Comparison of ENCODE assay signal across 25 mouse cellular contexts in the genomic region with DNA sequence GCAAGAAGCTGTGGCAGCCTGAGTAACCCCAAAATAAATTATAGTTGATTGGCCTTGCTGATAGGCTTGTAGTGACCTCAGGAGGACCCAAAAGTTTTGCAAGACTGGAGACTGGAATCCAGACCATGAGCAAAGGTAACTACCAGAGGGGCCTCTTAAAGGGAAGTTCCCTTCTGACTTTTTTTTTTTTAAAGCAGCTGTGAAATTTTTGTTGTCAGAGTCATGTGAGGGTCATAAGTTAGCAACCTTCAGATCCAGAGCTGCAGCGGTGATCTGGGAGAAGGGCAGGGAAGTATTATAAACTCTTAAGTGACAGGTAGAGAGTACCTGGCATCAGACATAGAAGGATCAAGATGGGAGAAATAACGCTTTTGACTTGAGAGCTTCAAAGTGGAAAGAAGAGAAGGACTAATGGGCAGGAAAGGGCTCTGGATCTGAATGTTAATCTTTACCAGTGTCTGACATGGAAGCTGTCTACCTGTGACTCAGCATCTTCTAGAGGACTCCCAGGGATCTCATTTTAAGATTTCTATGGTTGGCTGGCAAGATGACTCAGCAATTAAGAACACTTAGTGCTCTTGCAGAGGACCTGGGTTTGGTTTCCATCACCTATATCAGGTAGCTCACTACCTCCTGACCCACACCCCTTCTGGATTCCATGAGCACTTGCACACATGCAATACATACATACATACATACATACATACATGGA. TPM values are rescaled to one million over a fixed set of nuclear protein-coding genes. Genes with fewer than 3 reads are reported as not detected.
A peak's percentile ranks its signal among the peaks of the same experiment; 100 is the strongest.
DNase-seq lines count a peak whose midpoint lies in the region; ATAC-seq and TF ChIP-seq lines count a peak whose summit lies in the region.
"Had no signal": no experiment of that assay in that cellular context is flagged by ENCODE, and none has a peak within 500 bp of the region (broad histone marks: within the 10 kb centered on the region; RNA-seq: fewer than 3 reads in every experiment).

No protein-coding gene starts in this region.

- H3K27me3 ChIP-seq in liver, embryonic 14.5 days (ENCODE audit: control insufficient read depth, insufficient read depth, low read length), result no peaks in the 10 kb centered on the region
- H3K27me3 ChIP-seq in liver, embryonic 12.5 days (replicated peaks), result 0 out of 2 replicates have a peak, but pooled peaks cover 2% of the 10 kb centered on the region
- H3K27me3 ChIP-seq: embryonic facial prominence, embryonic 13.5 days; limb, embryonic 13.5 days had no signal

- H3K36me3 ChIP-seq in liver, embryonic 14.5 days (replicated peaks; ENCODE audit: control insufficient read depth, insufficient read depth, low read depth), result no peaks in the 10 kb centered on the region
- no peaks in the 10 kb centered on the region for H3K36me3 ChIP-seq in liver, embryonic 12.5 days
- H3K36me3 ChIP-seq in ES-E14 (ENCODE audit: control insufficient read depth, insufficient read depth, low read length, poor library complexity, severe bottlenecking), result no peaks in the 10 kb centered on the region
- H3K36me3 ChIP-seq: embryonic facial prominence, embryonic 13.5 days; heart, embryonic 10.5 days; limb, embryonic 13.5 days; midbrain, embryonic 10.5 days had no signal

- 64% methylated on average over 2 of the region's 2 CpGs for WGBS in liver, embryonic 14.5 days (ENCODE audit: insufficient replicate concordance)
- WGBS in liver, embryonic 12.5 days (ENCODE audit: insufficient replicate concordance), result 68% methylated on average over 2 of the region's 2 CpGs

- H3K9me3 ChIP-seq in liver, embryonic 14.5 days (ENCODE audit: control insufficient read depth, low read length), result no peaks in the 10 kb centered on the region
- H3K9me3 ChIP-seq in liver, embryonic 12.5 days (replicated peaks), result no peaks in the 10 kb centered on the region
- H3K9me3 ChIP-seq in ES-E14 (ENCODE audit: control insufficient read depth, insufficient read depth, low read depth, low read length), result no peaks in the 10 kb centered on the region
- H3K9me3 ChIP-seq: embryonic facial prominence, embryonic 13.5 days; heart, embryonic 10.5 days; limb, embryonic 13.5 days; midbrain, embryonic 10.5 days had no signal

- no peak overlapping the region for H3K9ac ChIP-seq in liver, embryonic 14.5 days (replicated peaks)
- no peak overlapping the region for H3K9ac ChIP-seq in liver, embryonic 12.5 days
- no peak overlapping the region for H3K9ac ChIP-seq in ES-E14 (ENCODE audit: insufficient read depth, low read depth, low read length, poor library complexity, severe bottlenecking)
- H3K9ac ChIP-seq: embryonic facial prominence, embryonic 13.5 days; limb, embryonic 13.5 days; lung, embryonic 14.5 days had no signal

- no peak for ATAC-seq in liver, embryonic 14.5 days (ENCODE audit: insufficient read depth)
- no peak for ATAC-seq in liver, embryonic 12.5 days
- ATAC-seq: forebrain, embryonic 14.5 days; hindbrain, postnatal 0 days; midbrain, embryonic 16.5 days had no signal

- no peak overlapping the region for H3K27ac ChIP-seq in liver, embryonic 14.5 days
- H3K27ac ChIP-seq in liver, embryonic 12.5 days, result no peak overlapping the region
- no peak overlapping the region for H3K27ac ChIP-seq in ES-E14 (ENCODE audit: insufficient read depth, low read depth, low read length, poor library complexity, severe bottlenecking)
- H3K27ac ChIP-seq: embryonic facial prominence, embryonic 13.5 days; gastrocnemius, adult 2 months; heart, embryonic 10.5 days; hindbrain, postnatal 0 days; limb, embryonic 13.5 days; midbrain, embryonic 10.5 days had no signal

- H3K4me2 ChIP-seq in liver, embryonic 14.5 days (ENCODE audit: low read depth), result no peak overlapping the region
- no peak overlapping the region for H3K4me2 ChIP-seq in liver, embryonic 12.5 days
- H3K4me2 ChIP-seq: embryonic facial prominence, embryonic 13.5 days; limb, embryonic 13.5 days; lung, embryonic 14.5 days had no signal

- TF ChIP-seq CTCF in liver, embryonic 14.5 days (IDR thresholded peaks at IDR 0.05; ENCODE audit: low read depth), result no peak

- in situ Hi-C loops in ES-E14 (cut with MboI; ENCODE audit: low sequenced_read_pairs in 2 of 2, unreplicated experiment in 2 of 2), result no loop called here

- TF ChIP-seq EP300 in liver, embryonic 14.5 days (IDR thresholded peaks at IDR 0.05; ENCODE audit: low read depth), result no peak

- H3K4me3 ChIP-seq in liver, embryonic 14.5 days (ENCODE audit: insufficient read depth in 1 of 2, low read depth in 2 of 2, low read length in 2 of 2), result no peak overlapping the region
- H3K4me3 ChIP-seq in liver, embryonic 12.5 days, result no peak overlapping the region
- H3K4me3 ChIP-seq in ES-E14 (ENCODE audit: insufficient read depth in 1 of 2, low read depth in 1 of 2, low read length in 2 of 2, poor library complexity in 1 of 2, severe bottlenecking in 1 of 2), result no peak overlapping the region
- H3K4me3 ChIP-seq: embryonic facial prominence, embryonic 13.5 days; erythroblast, embryonic 14.5 days; gastrocnemius, adult 2 months; heart, embryonic 10.5 days; limb, embryonic 13.5 days; midbrain, embryonic 10.5 days had no signal

- H3K4me1 ChIP-seq in liver, embryonic 14.5 days (replicated peaks; ENCODE audit: control insufficient read depth in 2 of 2, insufficient read depth in 2 of 2, low read length in 1 of 2), result peaks cover 9 to 21% of the 10 kb centered on the region in 2 experiments
- peaks cover 37% of the 10 kb centered on the region for H3K4me1 ChIP-seq in liver, embryonic 12.5 days
- H3K4me1 ChIP-seq in ES-E14 (ENCODE audit: control insufficient read depth in 2 of 2, insufficient read depth in 2 of 2, low read length in 2 of 2, poor library complexity in 1 of 2), result peaks cover 0 to 3% of the 10 kb centered on the region in 2 experiments; a peak in 1 of 4 replicates
- H3K4me1 ChIP-seq: limb, embryonic 13.5 days had no signal

- DNase-seq in liver, embryonic 14.5 days (ENCODE audit: low read depth in 3 of 3, low spot score in 3 of 3), result peak in 2 of 3 experiments; percentile 35 to 51
- no peak for DNase-seq in ES-E14 (ENCODE audit: low read depth, low spot score)
- peak; percentile 45 for DNase-seq in c-Kit-negative CD71-positive TER-119-positive erythroid progenitor cells, embryonic 14.5 days (ENCODE audit: low read depth, low spot score)
- DNase-seq in right cerebral cortex, postnatal 14 days, result no peak
- no peak for DNase-seq in thymus, postnatal 14 days
- no peak for DNase-seq in right cerebral cortex, postnatal 10 days (ENCODE audit: low spot score in 2 of 2)
- DNase-seq: adrenal gland, adult 8-10 months; cerebellum, adult 8-10 months; cerebellum, postnatal 36 days; embryo, embryonic 11 days; gastrocnemius, adult 2 months; kidney, adult 11 months; layer of hippocampus, adult 9-11 months; lung, embryonic 14.5 days; lung, postnatal 4 days had no signal

TF ChIP-seq in ES-E14, 5 proteins besides CTCF, POLR2A, EP300 and RAD21:
- TF ChIP-seq ZC3H11A (IDR thresholded peaks at IDR 0.05; ENCODE audit: borderline replicate concordance, low read depth, low read length), result no peak
- TF ChIP-seq ZNF384 (IDR thresholded peaks at IDR 0.05; ENCODE audit: low read depth, low read length), result no peak
- no peak for TF ChIP-seq HCFC1 (IDR thresholded peaks at IDR 0.05; ENCODE audit: borderline replicate concordance, insufficient read depth, low read length)
- TF ChIP-seq CHD2 (IDR thresholded peaks at IDR 0.05; ENCODE audit: low read depth, low read length), result no peak
- TF ChIP-seq MAFK (IDR thresholded peaks at IDR 0.05; ENCODE audit: insufficient read depth, low read depth, low read length), result peak; percentile 75

RNA-seq across cellular contexts. Expression of a gene that starts 2.4 kb away (rescaled TPM):
- polyA plus RNA-seq in liver, embryonic 14.5 days (2012; rRNA removed), result 11.7 and 11.9 TPM in 2 replicates
- polyA plus RNA-seq in liver, embryonic 14.5 days (2014; fragmentation: Nextera tagmentation; extraction: Ambion mirVana), result 17.3 and 17.7 TPM in 2 replicates
- 16.2 and 16.6 TPM in 2 replicates for polyA plus RNA-seq in liver, embryonic 12.5 days (2016; fragmentation: Nextera tagmentation; extraction: Ambion mirVana)
- total RNA-seq in ES-E14 (2012; rRNA removed), result 4.1 and 4.3 TPM in 2 replicates

RNA-seq across cellular contexts. Expression of a gene that starts 29.3 kb away (rescaled TPM):
- polyA plus RNA-seq in liver, embryonic 14.5 days (2012; rRNA removed), result 124 and 152 TPM in 2 replicates
- 275 and 312 TPM in 2 replicates for polyA plus RNA-seq in liver, embryonic 14.5 days (2014; fragmentation: Nextera tagmentation; extraction: Ambion mirVana)
- 228 and 237 TPM in 2 replicates for polyA plus RNA-seq in liver, embryonic 12.5 days (2016; fragmentation: Nextera tagmentation; extraction: Ambion mirVana)
- total RNA-seq in ES-E14 (2012; rRNA removed), result 7.1 and 7.9 TPM in 2 replicates

RNA-seq across cellular contexts. Expression of a gene that starts 39.4 kb away (rescaled TPM):
- 40.9 and 49.6 TPM in 2 replicates for polyA plus RNA-seq in liver, embryonic 14.5 days (2012; rRNA removed)
- 34.3 and 37.8 TPM in 2 replicates for polyA plus RNA-seq in liver, embryonic 14.5 days (2014; fragmentation: Nextera tagmentation; extraction: Ambion mirVana)
- 77.4 and 80.6 TPM in 2 replicates for polyA plus RNA-seq in liver, embryonic 12.5 days (2016; fragmentation: Nextera tagmentation; extraction: Ambion mirVana)
- total RNA-seq in ES-E14 (2012; rRNA removed), result 58.1 and 75.8 TPM in 2 replicates

RNA-seq across cellular contexts. Expression of a gene that starts 45.5 kb away (rescaled TPM):
- polyA plus RNA-seq in liver, embryonic 14.5 days (2012; rRNA removed), result 0.60 and 1.4 TPM in 2 replicates
- 1.8 and 2.5 TPM in 2 replicates for polyA plus RNA-seq in liver, embryonic 14.5 days (2014; fragmentation: Nextera tagmentation; extraction: Ambion mirVana)
- polyA plus RNA-seq in liver, embryonic 12.5 days (2016; fragmentation: Nextera tagmentation; extraction: Ambion mirVana), result 2.7 and 3.3 TPM in 2 replicates
- total RNA-seq in ES-E14 (2012; rRNA removed), result 9.2 and 9.9 TPM in 2 replicates
- total RNA-seq: hindbrain, postnatal 0 days; left cerebral cortex, postnatal 25 days had no signal

Comparison
In these comparisons a context has a peak if more than half of its experiments do, and no peak if none do; other contexts are left out.
1. DNase-seq: peak in liver, embryonic 14.5 days (2 of 3) and c-Kit-negative CD71-positive TER-119-positive erythroid progenitor cells, embryonic 14.5 days (single experiment); none in ES-E14 (single experiment), right cerebral cortex, postnatal 14 days (single experiment), thymus, postnatal 14 days (single experiment) and right cerebral cortex, postnatal 10 days (0 of 2).